Mouse (Mus musculus): Measurements from ENCODE around the gene Hpd. TPM values are rescaled to one million over a fixed set of nuclear protein-coding genes. Genes with fewer than 3 reads are reported as not detected.

Gene Hpd
- polyA plus RNA-seq, 1 experiment from 2014 or later = 4.7 TPM

- Histone ChIP-seq H3K9ac (no peak overlapping the region), H3K4me1 (replicated peaks) (peaks cover 31% of the 10 kb centered on the region), H3K9me3 (no peaks in the 10 kb centered on the region), H3K4me3 (replicated peaks) (no peak overlapping the region), H3K27me3 (replicated peaks) (no peaks in the 10 kb centered on the region), H3K4me2 (replicated peaks) (no peak overlapping the region), H3K36me3 (peaks cover 54% of the 10 kb centered on the region), H3K27ac (no peak overlapping the region)
- 81% methylated on average over 1 of the region's 1 CpGs for WGBS
- ATAC-seq = no peak
These were observed 29.6 kb downstream of the Hpd start for GRCm38 (mm10) chr5:123152901-123153300.

- Histone ChIP-seq H3K4me3 (replicated peaks) (no peak overlapping the region), H3K9me3 (no peaks in the 10 kb centered on the region), H3K36me3 (peaks cover 53% of the 10 kb centered on the region), H3K4me2 (replicated peaks) (no peak overlapping the region), H3K27me3 (replicated peaks) (no peaks in the 10 kb centered on the region), H3K4me1 (replicated peaks) (peaks cover 31% of the 10 kb centered on the region), H3K9ac (no peak overlapping the region), H3K27ac (no peak overlapping the region)
- ATAC-seq = no peak
- 93% methylated on average over 19 of the region's 19 CpGs for WGBS
These were observed 30.7 kb downstream of the Hpd start for GRCm38 (mm10) chr5:123151707-123152362.

- ATAC-seq = no peak
- peak overlapping the region; percentile 24; the same call in 1 of the 2 replicates for H3K27ac ChIP-seq
- peaks cover 31% of the 10 kb centered on the region for H3K4me1 ChIP-seq (replicated peaks)
- 21% methylated on average over 7 of the region's 7 CpGs for WGBS
- peaks cover 52% of the 10 kb centered on the region for H3K36me3 ChIP-seq
- peak overlapping the region; percentile 63 for H3K4me2 ChIP-seq (replicated peaks)
- H3K9me3 ChIP-seq = no peaks in the 10 kb centered on the region
- no peak overlapping the region for H3K9ac ChIP-seq
- H3K27me3 ChIP-seq (replicated peaks) = no peaks in the 10 kb centered on the region
- peak overlapping the region; percentile 33 for H3K4me3 ChIP-seq (replicated peaks)
These were observed 31.4 kb downstream of the Hpd start for GRCm38 (mm10) chr5:123151077-123151476.

GRCm38 (mm10) chr5:123150641-123151040 is 31.9 kb downstream of the Hpd start:
- Histone ChIP-seq H3K36me3 (peaks cover 50% of the 10 kb centered on the region), H3K27ac (peak overlapping the region; percentile 24; the same call in 1 of the 2 replicates), H3K4me3 (replicated peaks) (peak overlapping the region; percentile 33), H3K27me3 (replicated peaks) (no peaks in the 10 kb centered on the region), H3K9ac (0 out of 2 replicates have a peak overlapping the region, but pooled peaks have one; percentile 28), H3K4me2 (replicated peaks) (peak overlapping the region; percentile 63), H3K9me3 (no peaks in the 10 kb centered on the region), H3K4me1 (replicated peaks) (peaks cover 34% of the 10 kb centered on the region)
- WGBS = 30% methylated on average over 7 of the region's 7 CpGs
- ATAC-seq = no peak

- H3K4me2 ChIP-seq (replicated peaks) = peak overlapping the region; percentile 63
- H3K27ac ChIP-seq = peak overlapping the region; percentile 20; the same call in 1 of the 2 replicates
- H3K9me3 ChIP-seq = no peaks in the 10 kb centered on the region
- peaks cover 43% of the 10 kb centered on the region for H3K4me1 ChIP-seq (replicated peaks)
- 6% methylated on average over 19 of the region's 19 CpGs for WGBS
- no peaks in the 10 kb centered on the region for H3K27me3 ChIP-seq (replicated peaks)
- peak overlapping the region; percentile 33 for H3K4me3 ChIP-seq (replicated peaks)
- H3K36me3 ChIP-seq = peaks cover 48% of the 10 kb centered on the region
- 0 out of 2 replicates have a peak overlapping the region, but pooled peaks have one; percentile 28 for H3K9ac ChIP-seq
- ATAC-seq = peak; percentile 90
These were observed 32.8 kb downstream of the Hpd start for GRCm38 (mm10) chr5:123149451-123150400.

- Histone ChIP-seq H3K27ac (0 out of 2 replicates have a peak overlapping the region, but pooled peaks have one; percentile 9), H3K36me3 (peaks cover 39% of the 10 kb centered on the region), H3K9ac (no peak overlapping the region), H3K4me3 (replicated peaks) (no peak overlapping the region), H3K27me3 (replicated peaks) (no peaks in the 10 kb centered on the region), H3K4me1 (replicated peaks) (peaks cover 51% of the 10 kb centered on the region), H3K9me3 (no peaks in the 10 kb centered on the region), H3K4me2 (replicated peaks) (no peak overlapping the region)
- ATAC-seq = no peak
- 86% methylated on average over 25 of the region's 25 CpGs for WGBS
These were observed 34.3 kb downstream of the Hpd start for GRCm38 (mm10) chr5:123148073-123148722.

- Histone ChIP-seq H3K9ac (no peak overlapping the region; the same call in 1 of the 2 replicates), H3K4me3 (replicated peaks) (no peak overlapping the region), H3K4me2 (replicated peaks) (no peak overlapping the region), H3K27me3 (replicated peaks) (no peaks in the 10 kb centered on the region), H3K9me3 (no peaks in the 10 kb centered on the region), H3K27ac (no peak overlapping the region), H3K36me3 (peaks cover 33% of the 10 kb centered on the region), H3K4me1 (replicated peaks) (peaks cover 51% of the 10 kb centered on the region)
- 82% methylated on average over 17 of the region's 17 CpGs for WGBS
- no peak for ATAC-seq
These were observed 35.0 kb downstream of the Hpd start for GRCm38 (mm10) chr5:123147569-123147968.

- Histone ChIP-seq H3K36me3 (peaks cover 23% of the 10 kb centered on the region), H3K27me3 (replicated peaks) (no peaks in the 10 kb centered on the region)
These were observed 36.2 kb downstream of the Hpd start for GRCm38 (mm10) chr5:123146357-123146756.

GRCm38 (mm10) chr5:123144746-123145590 is 37.6 kb downstream of the Hpd start:
- Histone ChIP-seq H3K36me3 (peaks cover 23% of the 10 kb centered on the region), H3K4me1 (replicated peaks) (peaks cover 39% of the 10 kb centered on the region), H3K9me3 (no peaks in the 10 kb centered on the region), H3K4me3 (replicated peaks) (peak overlapping the region; percentile 88), H3K9ac (peak overlapping the region; percentile 99; the same call in 1 of the 2 replicates), H3K4me2 (replicated peaks) (peak overlapping the region; percentile 96), H3K27ac (no peak overlapping the region), H3K27me3 (replicated peaks) (no peaks in the 10 kb centered on the region)
- 34% methylated on average over 20 of the region's 20 CpGs for WGBS
- no peak for ATAC-seq

More at GRCm38 (mm10) chr5:123146357-123146756, 36.2 kb downstream of the Hpd start:
- Histone ChIP-seq H3K9me3 (no peaks in the 10 kb centered on the region), H3K4me1 (replicated peaks) (peaks cover 51% of the 10 kb centered on the region), H3K27ac (no peak overlapping the region), H3K4me2 (replicated peaks) (no peak overlapping the region), H3K4me3 (replicated peaks) (no peak overlapping the region), H3K9ac (no peak overlapping the region)
- no peak for ATAC-seq
- WGBS = 87% methylated on average over 11 of the region's 11 CpGs

GRCm38 (mm10) chr5:123143971-123144745 is 38.4 kb downstream of the Hpd start:
- Histone ChIP-seq H3K4me2 (replicated peaks) (peak overlapping the region; percentile 96), H3K4me3 (replicated peaks) (peak overlapping the region; percentile 88), H3K36me3 (peaks cover 23% of the 10 kb centered on the region), H3K9me3 (no peaks in the 10 kb centered on the region), H3K4me1 (replicated peaks) (peaks cover 33% of the 10 kb centered on the region), H3K27ac (peak overlapping the region; percentile 100; the same call in 1 of the 2 replicates), H3K9ac (peak overlapping the region; percentile 99), H3K27me3 (replicated peaks) (no peaks in the 10 kb centered on the region)
- ATAC-seq = no peak
- 5% methylated on average over 17 of the region's 17 CpGs for whole genome bisulfite sequencing
